Mouse (Mus musculus): ENCODE data around the gene Irgc1. TPM values are rescaled to one million over a fixed set of nuclear protein-coding genes. Genes with fewer than 3 reads are reported as not detected.

Irgc1 gene
- polyA plus RNA-seq, 1 experiment from 2014 or later, result not detected

DNA sequence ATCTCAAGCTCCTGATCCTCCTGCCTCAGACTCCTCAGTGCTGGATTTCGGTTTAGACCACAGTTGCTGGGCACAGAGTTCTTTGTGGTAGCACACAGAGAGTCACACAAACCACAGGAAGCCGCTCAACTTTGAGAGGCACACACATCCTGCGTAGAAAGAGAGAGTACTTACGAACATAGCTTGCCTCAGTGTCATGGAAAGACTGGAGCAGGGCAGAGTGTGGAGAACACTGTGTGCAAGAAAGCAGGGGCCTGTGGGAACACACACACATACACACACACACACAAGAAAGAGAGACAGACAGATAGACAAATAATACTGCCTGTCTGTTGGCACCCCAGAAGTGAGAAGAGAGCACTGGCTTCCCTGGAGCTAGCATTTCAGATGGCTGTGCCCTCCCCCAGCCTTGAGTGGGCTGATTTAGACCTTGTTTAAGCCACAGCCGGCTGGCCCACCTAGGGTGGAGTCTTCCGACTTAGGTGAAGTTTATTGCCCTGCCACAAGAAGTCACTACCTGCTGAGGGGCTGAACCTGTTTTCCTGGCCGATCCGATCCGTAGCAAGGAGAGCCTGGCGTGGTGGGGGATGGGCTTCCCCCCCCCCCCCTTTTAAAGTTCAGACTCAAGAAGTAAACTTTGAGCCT is 5.8 kb upstream of the Irgc1 start:
- no peaks in the 10 kb centered on the region for H3K9me3 ChIP-seq (ENCODE audit: control insufficient read depth)
- no peak overlapping the region for H3K4me3 ChIP-seq (ENCODE audit: low read depth, low read length)
- H3K9ac ChIP-seq (ENCODE audit: low read depth, low read length), result no peak overlapping the region
- H3K27ac ChIP-seq (ENCODE audit: low read depth, low read length), result no peak overlapping the region
- no peak for TF ChIP-seq CTCF (IDR thresholded peaks at IDR 0.05; ENCODE audit: low read depth)
- ATAC-seq, result no peak
- H3K4me1 ChIP-seq (replicated peaks; ENCODE audit: control insufficient read depth, insufficient read depth, low read length), result peaks cover 4% of the 10 kb centered on the region; the same call in 1 of the 2 replicates
- WGBS, result 51% methylated on average over 10 of the region's 10 CpGs
- no peak overlapping the region for H3K4me2 ChIP-seq (replicated peaks; ENCODE audit: low read depth)
- no peaks in the 10 kb centered on the region for H3K27me3 ChIP-seq (replicated peaks; ENCODE audit: control insufficient read depth, insufficient read depth, low read length)
- no peaks in the 10 kb centered on the region for H3K36me3 ChIP-seq (ENCODE audit: control insufficient read depth, insufficient read depth)

DNA sequence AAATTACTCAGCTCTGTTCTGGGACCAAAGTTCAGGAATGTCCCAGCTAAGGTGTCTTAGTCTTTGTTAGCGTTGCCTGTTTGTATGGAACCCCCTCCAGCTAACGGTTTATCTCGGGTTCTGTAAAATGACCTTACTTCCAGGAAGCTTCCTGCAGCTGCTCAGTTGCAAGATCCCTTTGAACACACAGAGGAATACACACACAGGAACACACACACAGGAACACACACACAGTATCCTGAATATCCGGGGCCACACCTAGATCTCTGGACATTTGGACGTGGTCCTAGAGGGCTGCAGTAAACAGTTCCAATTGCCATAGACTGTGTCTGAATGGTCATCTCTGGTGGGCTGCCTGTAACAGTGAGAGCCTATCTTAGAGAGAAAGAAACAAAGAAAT is 3.6 kb upstream of the Irgc1 start:
- H3K4me3 ChIP-seq (ENCODE audit: low read depth, low read length), result no peak overlapping the region
- no peak overlapping the region for H3K4me2 ChIP-seq (replicated peaks; ENCODE audit: low read depth)
- WGBS, result 56% methylated on average over 5 of the region's 5 CpGs
- H3K9me3 ChIP-seq (ENCODE audit: control insufficient read depth), result no peaks in the 10 kb centered on the region
- no peaks in the 10 kb centered on the region for H3K27me3 ChIP-seq (replicated peaks; ENCODE audit: control insufficient read depth, insufficient read depth, low read length)
- no peaks in the 10 kb centered on the region for H3K4me1 ChIP-seq (replicated peaks; ENCODE audit: control insufficient read depth, insufficient read depth, low read length)
- H3K36me3 ChIP-seq (ENCODE audit: control insufficient read depth, insufficient read depth), result no peaks in the 10 kb centered on the region
- no peak for ATAC-seq
- no peak for TF ChIP-seq CTCF (IDR thresholded peaks at IDR 0.05; ENCODE audit: low read depth)
- no peak overlapping the region for H3K9ac ChIP-seq (ENCODE audit: low read depth, low read length)
- no peak overlapping the region for H3K27ac ChIP-seq (ENCODE audit: low read depth, low read length)

GRCm38 (mm10) chr7:24454199-24454598 is 2.1 kb upstream of the Irgc1 start:
- H3K4me3 ChIP-seq (ENCODE audit: low read depth, low read length), result no peak overlapping the region
- no peaks in the 10 kb centered on the region for H3K27me3 ChIP-seq (replicated peaks; ENCODE audit: control insufficient read depth, insufficient read depth, low read length)
- H3K27ac ChIP-seq (ENCODE audit: low read depth, low read length), result no peak overlapping the region
- H3K4me1 ChIP-seq (replicated peaks; ENCODE audit: control insufficient read depth, insufficient read depth, low read length), result no peaks in the 10 kb centered on the region
- H3K4me2 ChIP-seq (replicated peaks; ENCODE audit: low read depth), result no peak overlapping the region
- no peak overlapping the region for H3K9ac ChIP-seq (ENCODE audit: low read depth, low read length)
- WGBS, result 73% methylated on average over 2 of the region's 2 CpGs
- no peak for TF ChIP-seq CTCF (IDR thresholded peaks at IDR 0.05; ENCODE audit: low read depth)
- H3K36me3 ChIP-seq (ENCODE audit: control insufficient read depth, insufficient read depth), result no peaks in the 10 kb centered on the region
- ATAC-seq, result no peak
- no peaks in the 10 kb centered on the region for H3K9me3 ChIP-seq (ENCODE audit: control insufficient read depth)

- no peak overlapping the region for H3K4me2 ChIP-seq (replicated peaks; ENCODE audit: low read depth)
- H3K9me3 ChIP-seq (ENCODE audit: control insufficient read depth), result no peaks in the 10 kb centered on the region
- no peak for TF ChIP-seq CTCF (IDR thresholded peaks at IDR 0.05; ENCODE audit: low read depth)
- ATAC-seq, result peak; percentile 62; the same call in 1 of the 2 replicates
- no peaks in the 10 kb centered on the region for H3K4me1 ChIP-seq (replicated peaks; ENCODE audit: control insufficient read depth, insufficient read depth, low read length)
- no peak overlapping the region for H3K27ac ChIP-seq (ENCODE audit: low read depth, low read length)
- H3K36me3 ChIP-seq (ENCODE audit: control insufficient read depth, insufficient read depth), result no peaks in the 10 kb centered on the region
- H3K9ac ChIP-seq (ENCODE audit: low read depth, low read length), result no peak overlapping the region
- H3K27me3 ChIP-seq (replicated peaks; ENCODE audit: control insufficient read depth, insufficient read depth, low read length), result no peaks in the 10 kb centered on the region
- WGBS, result 42% methylated on average over 9 of the region's 9 CpGs
- no peak overlapping the region for H3K4me3 ChIP-seq (ENCODE audit: low read depth, low read length)
These were observed 1.5 kb downstream of the Irgc1 start for GRCm38 (mm10) chr7:24450585-24451017.

DNA sequence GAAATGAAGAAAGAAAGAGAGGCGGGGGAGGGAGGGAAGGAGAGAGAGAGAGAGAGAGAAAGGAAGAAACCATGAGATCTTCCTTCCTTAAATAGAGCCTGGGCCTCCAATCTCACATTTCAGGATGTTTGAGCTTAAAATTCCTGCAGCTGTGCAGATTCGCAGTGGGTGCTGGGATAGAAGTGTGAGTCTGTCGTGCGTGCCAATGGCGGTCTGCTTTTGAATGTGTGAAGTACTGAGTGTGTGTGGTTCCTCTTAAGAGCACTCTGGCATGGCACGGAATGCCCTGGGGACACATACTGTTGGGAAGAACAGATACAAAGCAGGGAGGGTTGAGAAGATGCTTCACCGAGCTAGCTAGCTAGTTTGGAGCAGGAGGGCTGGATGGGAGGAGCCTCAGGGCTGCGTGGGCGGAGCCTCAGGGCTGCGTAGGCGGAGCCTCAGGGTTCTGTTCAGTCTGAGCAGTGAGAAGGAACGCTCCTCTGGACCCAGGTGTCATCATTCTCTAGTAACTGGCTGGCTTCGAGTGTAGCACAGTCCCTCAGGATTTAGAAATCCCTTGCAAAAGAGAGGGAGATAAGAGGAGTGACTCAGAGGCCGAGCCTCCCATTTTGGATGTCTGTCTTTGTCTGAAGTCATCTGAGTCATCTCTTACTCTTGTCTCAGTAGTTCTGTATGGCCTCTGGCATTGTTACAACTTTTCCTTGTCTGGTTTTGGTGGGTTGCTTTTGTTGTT is 3.1 kb downstream of the Irgc1 start:
- no peak overlapping the region for H3K4me2 ChIP-seq (replicated peaks; ENCODE audit: low read depth)
- WGBS, result 52% methylated on average over 14 of the region's 14 CpGs
- no peak overlapping the region for H3K27ac ChIP-seq (ENCODE audit: low read depth, low read length)
- H3K9me3 ChIP-seq (ENCODE audit: control insufficient read depth), result no peaks in the 10 kb centered on the region
- H3K4me1 ChIP-seq (replicated peaks; ENCODE audit: control insufficient read depth, insufficient read depth, low read length), result no peaks in the 10 kb centered on the region
- H3K4me3 ChIP-seq (ENCODE audit: low read depth, low read length), result no peak overlapping the region
- ATAC-seq, result no peak
- no peaks in the 10 kb centered on the region for H3K36me3 ChIP-seq (ENCODE audit: control insufficient read depth, insufficient read depth)
- no peak overlapping the region for H3K9ac ChIP-seq (ENCODE audit: low read depth, low read length)
- no peaks in the 10 kb centered on the region for H3K27me3 ChIP-seq (replicated peaks; ENCODE audit: control insufficient read depth, insufficient read depth, low read length)
- TF ChIP-seq CTCF (IDR thresholded peaks at IDR 0.05; ENCODE audit: low read depth), result no peak

DNA sequence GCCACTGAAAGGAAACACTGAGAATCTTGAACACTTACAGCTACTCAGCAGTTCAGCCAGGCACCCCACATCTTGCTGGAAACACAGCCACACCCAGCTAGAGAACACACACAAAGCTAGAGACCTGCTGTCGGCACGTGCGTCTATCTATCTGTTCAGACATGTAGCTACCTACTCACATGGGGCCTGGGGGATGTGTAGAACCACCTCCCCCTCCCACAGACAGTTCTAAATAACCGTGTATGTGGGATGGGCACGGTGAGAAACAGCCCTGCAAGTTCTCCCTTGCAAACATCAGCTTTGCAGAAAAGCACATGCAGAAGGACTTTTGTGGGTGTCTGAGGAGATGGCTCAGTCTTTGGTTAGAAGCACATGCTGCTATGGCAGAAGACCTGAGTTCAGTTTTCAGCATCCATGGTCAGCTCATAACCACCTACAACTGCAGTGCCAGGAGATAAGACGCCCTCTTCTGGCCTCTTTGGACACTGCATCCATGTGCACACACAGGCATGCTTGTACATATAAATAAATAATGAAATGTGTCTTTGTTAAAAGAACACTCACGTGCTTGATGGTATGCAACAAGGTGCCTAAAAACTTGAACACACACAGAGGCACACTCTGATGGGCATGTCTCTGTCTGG is 5.3 kb downstream of the Irgc1 start:
- WGBS, result 60% methylated on average over 7 of the region's 7 CpGs

More for the DNA sequence above, 5.3 kb downstream of the Irgc1 start:
- peak; percentile 28; the same call in 1 of the 2 replicates for TF ChIP-seq CTCF (IDR thresholded peaks at IDR 0.05; ENCODE audit: low read depth)
- no peak overlapping the region for H3K4me3 ChIP-seq (ENCODE audit: low read depth, low read length)
- no peaks in the 10 kb centered on the region for H3K27me3 ChIP-seq (replicated peaks; ENCODE audit: control insufficient read depth, insufficient read depth, low read length)
- H3K9ac ChIP-seq (ENCODE audit: low read depth, low read length), result no peak overlapping the region
- no peaks in the 10 kb centered on the region for H3K36me3 ChIP-seq (ENCODE audit: control insufficient read depth, insufficient read depth)
- H3K4me1 ChIP-seq (replicated peaks; ENCODE audit: control insufficient read depth, insufficient read depth, low read length), result no peaks in the 10 kb centered on the region
- H3K9me3 ChIP-seq (ENCODE audit: control insufficient read depth), result no peaks in the 10 kb centered on the region
- no peak for ATAC-seq
- H3K27ac ChIP-seq (ENCODE audit: low read depth, low read length), result no peak overlapping the region
- no peak overlapping the region for H3K4me2 ChIP-seq (replicated peaks; ENCODE audit: low read depth)

Measured in intestine, postnatal 0 days (tissue).